Mouse (Mus musculus) urinary bladder, postnatal 4 days (tissue): ENCODE measurements around the gene Mthfd2.
A peak's percentile ranks its signal among the peaks of the same experiment; 100 is the strongest.

Experiments used
- DNase-seq, 2 experiments: peaks; one replicate each; pipeline ENCODE4 v3.0.0; 2021 to 2022; ENCODE audit warnings: low spot score in 2 of 2

Gene Mthfd2

DNA sequence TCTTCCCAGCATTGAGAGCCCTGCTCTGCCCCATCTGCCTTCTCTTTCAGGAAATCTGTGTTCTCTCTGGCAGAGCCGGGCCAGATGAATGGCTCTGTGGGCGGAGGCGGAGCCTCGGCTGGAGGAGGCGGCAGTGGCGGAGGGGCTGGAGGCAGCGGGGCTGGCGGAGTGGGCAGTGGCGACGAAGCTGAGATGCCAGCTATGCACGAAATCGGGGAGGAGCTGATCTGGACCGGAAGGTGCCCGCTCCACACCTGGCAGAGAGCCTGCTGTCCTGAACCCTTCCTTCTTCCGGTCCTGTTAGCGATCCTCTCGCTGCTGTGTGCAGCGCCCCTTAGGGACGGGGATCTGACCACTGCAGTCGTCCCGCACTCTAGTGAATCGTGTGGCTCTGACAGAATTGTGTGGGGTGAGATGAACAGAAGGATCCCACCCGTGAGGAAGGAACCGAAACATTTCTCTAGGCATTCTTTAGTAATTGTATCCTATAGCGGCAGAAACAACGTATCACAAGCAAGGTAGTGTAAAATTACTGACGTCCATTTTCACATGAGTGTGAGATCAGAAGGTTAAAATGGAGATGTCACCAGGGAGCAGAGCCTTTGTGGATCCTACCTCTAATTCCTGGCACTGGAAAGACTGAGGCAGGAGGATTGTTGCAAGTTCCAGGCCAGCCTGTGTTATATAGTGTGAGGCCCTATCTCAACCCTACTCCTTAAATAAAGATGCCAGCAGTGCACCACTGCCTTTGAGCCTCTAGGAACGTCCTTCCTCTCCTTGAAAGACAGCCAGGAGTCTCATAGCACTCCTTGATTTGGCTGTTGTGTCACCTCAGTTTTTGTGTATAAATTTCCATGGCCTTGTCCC is 57.3 kb downstream of the Mthfd2 start:
- DNase-seq: peak; percentile 88 to 90

DNA sequence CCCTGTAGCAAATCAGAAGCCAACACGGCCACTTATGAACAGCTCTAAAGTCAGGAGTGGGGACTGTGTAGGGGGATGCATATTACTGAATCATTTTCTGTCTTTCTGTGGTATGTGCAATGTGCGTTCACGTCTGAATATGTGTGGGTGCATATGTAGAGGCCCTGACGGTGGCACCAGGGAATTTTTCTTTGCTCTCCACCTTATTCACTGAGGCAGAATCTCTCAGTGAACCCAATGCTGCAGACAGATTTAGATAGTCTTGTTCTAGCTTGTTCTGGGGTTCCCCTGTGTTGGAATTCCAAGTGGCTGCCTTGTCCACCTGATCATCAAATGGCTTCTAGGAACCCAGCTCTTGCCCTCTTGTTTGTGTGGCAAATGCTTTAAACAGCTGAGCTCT is 58.1 kb downstream of the Mthfd2 start:
- no peak for DNase-seq

DNA sequence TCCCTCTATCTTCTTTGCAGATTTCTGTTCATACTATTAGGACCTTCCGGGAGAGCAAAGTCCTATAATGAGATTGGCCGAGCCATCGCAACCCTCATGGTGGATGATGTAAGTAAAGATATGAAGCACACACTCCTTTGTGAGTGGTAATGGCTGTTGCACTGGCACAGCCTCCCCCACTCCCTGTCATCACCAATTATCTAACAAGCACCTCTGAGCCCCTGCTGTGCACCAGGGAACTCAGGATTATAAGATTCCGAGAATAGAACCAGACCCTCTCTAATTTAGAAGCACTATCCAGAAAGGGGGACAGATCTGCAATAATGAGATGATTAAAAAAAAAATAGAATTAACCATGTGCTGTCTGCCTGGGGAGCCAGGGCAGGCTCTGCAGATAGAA is 60.1 kb downstream of the Mthfd2 start:
- DNase-seq: no peak

DNA sequence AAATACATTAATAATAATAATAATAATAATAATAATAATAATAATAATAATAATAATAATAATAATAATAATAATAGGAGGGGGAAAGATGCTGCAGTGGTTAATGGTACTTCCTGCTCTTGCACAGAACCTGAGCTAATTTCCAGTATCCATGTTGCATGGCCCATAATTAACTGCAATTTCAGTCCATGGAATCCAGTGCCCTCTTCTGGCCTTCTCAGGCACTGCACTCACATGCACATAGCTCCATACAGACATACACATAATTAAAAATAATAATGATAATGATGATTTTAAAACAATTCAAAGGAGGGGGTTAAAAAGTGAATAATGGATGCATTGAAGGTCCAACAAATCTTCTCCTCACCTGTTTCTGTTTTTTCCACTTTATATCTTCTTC is 60.5 kb downstream of the Mthfd2 start:
- no peak for DNase-seq

DNA sequence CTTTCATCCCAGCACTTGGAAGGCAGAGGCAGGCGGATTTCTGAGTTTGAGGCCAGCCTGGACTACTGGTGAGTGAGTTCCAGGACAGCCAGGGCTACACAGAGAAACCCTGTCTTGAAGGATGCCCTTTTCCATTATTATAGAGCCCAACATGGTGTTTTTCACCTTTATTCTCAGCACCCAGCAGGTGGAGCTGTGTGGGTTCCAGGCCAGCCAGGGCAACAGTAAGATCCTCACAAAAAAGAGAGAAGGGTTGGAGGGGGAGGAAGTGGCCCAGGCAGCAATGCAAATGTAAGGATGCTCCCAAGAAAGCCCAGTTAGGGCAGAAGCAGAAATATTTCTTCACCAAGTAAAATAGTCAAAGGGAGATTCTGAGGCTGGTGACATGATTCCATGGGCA is 61.2 kb downstream of the Mthfd2 start:
- no peak for DNase-seq
